Mouse (Mus musculus): ENCODE data around the gene Gm13090.

GRCm38 (mm10) chr4:151133760-151134159, 44.4 kb downstream of the Gm13090 start:
- TF ChIP-seq GATA1 (IDR thresholded peaks at IDR 0.05; ENCODE audit: low read length), result no peak
- TF ChIP-seq TAL1 (IDR thresholded peaks at IDR 0.05; ENCODE audit: low read length), result no peak

Data from erythroblast, embryonic 14.5 days (primary cell).